Mouse (Mus musculus) hindbrain, embryonic 11.5 days (tissue): Measurements from ENCODE around the gene Ttc32. TPM values are rescaled to one million over a fixed set of nuclear protein-coding genes. Genes with fewer than 3 reads are reported as not detected.

ENCODE experiments used
- ATAC-seq: fragments of 200-750 bp; cut with Nextera tagmentation; 2 replicates; pipeline ENCODE4 v1.8.0; 2017; ENCODE audit warnings: mild to moderate bottlenecking, moderate TSS enrichment, moderate library complexity; ENCODE audit not compliant: low FRiP score
- DNase-seq: peaks from one replicate; pipeline ENCODE4 v3.0.0-alpha.2; 2015; ENCODE audit warnings: low spot score
- H3K27ac ChIP-seq: fragments of 300-500 bp; sonication (generic); 2 replicates; pipeline ENCODE4 v1.5.1; 2014; ENCODE audit warnings: mild to moderate bottlenecking, low read depth, low read length
- H3K27me3 ChIP-seq: fragments of 300-500 bp; sonication (generic); 2 replicates; pipeline ENCODE4 v1.6.1; 2014; ENCODE audit warnings: mild to moderate bottlenecking, low read length, moderate library complexity, mixed read lengths; ENCODE audit not compliant: control insufficient read depth, insufficient read depth
- H3K36me3 ChIP-seq: fragments of 300-500 bp; sonication (generic); 2 replicates; pipeline ENCODE4 v1.6.1; 2014; ENCODE audit warnings: mild to moderate bottlenecking, low read length, moderate library complexity, mixed read lengths; ENCODE audit not compliant: control insufficient read depth, insufficient read depth
- H3K4me1 ChIP-seq: fragments of 300-500 bp; sonication (generic); replicated peaks from 2 replicates; pipeline ENCODE4 v1.6.1; 2014; ENCODE audit warnings: low read length, mixed read lengths; ENCODE audit not compliant: control insufficient read depth, insufficient read depth
- H3K4me2 ChIP-seq: fragments of 300-500 bp; sonication (generic); replicated peaks from 2 replicates; pipeline ENCODE4 v1.6.1; 2014; ENCODE audit warnings: mild to moderate bottlenecking, low read depth, low read length
- H3K4me3 ChIP-seq: fragments of 300-500 bp; sonication (generic); 2 replicates; pipeline ENCODE4 v1.5.1; 2014; ENCODE audit warnings: low read depth, low read length
- H3K9ac ChIP-seq: fragments of 300-500 bp; sonication (generic); 2 replicates; pipeline ENCODE4 v1.6.1; 2014; ENCODE audit warnings: low read depth, low read length
- H3K9me3 ChIP-seq: fragments of 300-500 bp; sonication (generic); 2 replicates; pipeline ENCODE4 v1.6.1; 2016; ENCODE audit warnings: low read length; ENCODE audit not compliant: control insufficient read depth
- WGBS: fragments of 180-500 bp; shearing (Covaris S2); extraction: QIAGEN DNeasy Blood & Tissue Kit; methylation state at CpG from one replicate; pipeline ENCODE4 v1.1.7; 2014; 5-methylcytosine and 5-hydroxymethylcytosine counted together
- polyA plus RNA-seq: library from polyadenylated mRNA; unstranded; fragments of >200 nt; fragmentation: Nextera tagmentation; extraction: Ambion mirVana; gene quantifications from 2 replicates; pipeline ENCODE4 v1.2.1, GENCODE M21; 2014

The Ttc32 gene
- polyA plus RNA-seq, 1 experiment from 2014 or later: 23.4 TPM

DNA sequence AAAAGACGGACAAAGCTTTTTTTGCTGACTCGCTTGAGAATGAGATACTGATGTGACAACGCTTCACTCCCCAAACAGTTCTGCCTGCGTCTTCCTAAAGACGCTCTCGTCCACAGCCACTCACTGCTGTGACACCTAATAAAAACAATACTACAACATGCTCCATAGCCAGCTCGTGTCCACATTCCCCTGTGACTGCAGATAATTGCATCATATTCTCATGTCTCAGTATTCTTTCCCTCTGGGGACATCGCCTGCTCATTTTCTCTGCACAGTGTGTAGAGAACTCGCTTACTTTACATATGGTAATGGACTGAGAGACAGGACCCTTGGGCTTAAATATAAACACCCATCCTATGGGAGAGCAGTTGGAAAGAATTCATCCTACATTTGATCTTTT is 6.6 kb downstream of the Ttc32 start:
- Histone ChIP-seq H3K27me3 (no peaks in the 10 kb centered on the region), H3K9me3 (no peaks in the 10 kb centered on the region), H3K4me2 (no peak overlapping the region), H3K9ac (no peak overlapping the region), H3K36me3 (no peaks in the 10 kb centered on the region), H3K27ac (no peak overlapping the region), H3K4me3 (no peak overlapping the region), H3K4me1 (no peaks in the 10 kb centered on the region)
- DNase-seq (no peak), ATAC-seq (no peak)
- 85% methylated on average over 9 of the region's 9 CpGs for WGBS

DNA sequence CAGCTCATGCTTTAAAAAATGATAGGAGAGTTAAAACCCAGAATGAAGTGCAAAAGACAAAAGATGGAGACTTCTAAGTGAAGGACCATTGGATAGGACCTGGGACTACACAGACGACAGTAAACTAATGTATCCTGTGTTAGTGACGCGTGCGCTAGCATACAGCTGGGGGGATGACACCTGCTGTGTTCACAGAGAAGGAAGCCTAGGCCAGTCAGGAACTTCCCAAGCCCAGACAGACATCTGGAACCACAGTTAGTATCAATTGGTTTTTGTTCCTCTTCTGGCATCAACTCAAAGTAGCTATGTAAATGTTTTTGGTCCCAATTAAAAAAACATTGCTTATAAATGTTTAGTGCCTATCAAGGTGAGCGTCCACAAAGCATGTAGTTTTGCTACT is 10.4 kb downstream of the Ttc32 start:
- ATAC-seq: no peak
- WGBS: 81% methylated on average over 5 of the region's 5 CpGs
- Histone ChIP-seq H3K9ac (no peak overlapping the region), H3K4me1 (no peaks in the 10 kb centered on the region), H3K27me3 (no peaks in the 10 kb centered on the region), H3K9me3 (no peaks in the 10 kb centered on the region), H3K27ac (no peak overlapping the region), H3K4me2 (no peak overlapping the region), H3K36me3 (no peaks in the 10 kb centered on the region), H3K4me3 (no peak overlapping the region)
- DNase-seq: no peak

DNA sequence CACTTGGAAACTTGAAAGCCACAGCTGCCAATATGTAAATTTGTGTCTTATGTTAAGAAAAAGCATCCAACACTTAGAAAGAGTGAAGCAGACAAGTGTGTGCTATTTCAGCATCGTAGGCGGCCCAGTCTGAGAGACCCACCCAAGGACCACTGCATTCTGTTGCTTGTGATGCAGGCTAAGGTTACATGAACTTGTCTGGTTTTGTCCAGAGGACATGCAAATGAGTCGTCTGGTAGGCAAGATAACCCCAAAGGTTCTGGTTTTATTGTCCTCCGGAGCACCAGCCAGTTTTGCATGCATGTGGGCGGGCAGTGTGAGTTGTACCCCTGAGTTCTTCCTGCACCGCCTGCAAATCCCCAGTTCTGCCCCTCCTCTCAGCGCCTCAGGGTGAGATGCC is 10.9 kb downstream of the Ttc32 start:
- no peaks in the 10 kb centered on the region for H3K4me1 ChIP-seq
- no peak for ATAC-seq
- H3K4me2 ChIP-seq: no peak overlapping the region
- H3K9ac ChIP-seq: no peak overlapping the region
- H3K27ac ChIP-seq: no peak overlapping the region
- no peak overlapping the region for H3K4me3 ChIP-seq
- no peaks in the 10 kb centered on the region for H3K36me3 ChIP-seq
- no peak for DNase-seq
- no peaks in the 10 kb centered on the region for H3K9me3 ChIP-seq
- 72% methylated on average over 7 of the region's 7 CpGs for WGBS
- no peaks in the 10 kb centered on the region for H3K27me3 ChIP-seq

DNA sequence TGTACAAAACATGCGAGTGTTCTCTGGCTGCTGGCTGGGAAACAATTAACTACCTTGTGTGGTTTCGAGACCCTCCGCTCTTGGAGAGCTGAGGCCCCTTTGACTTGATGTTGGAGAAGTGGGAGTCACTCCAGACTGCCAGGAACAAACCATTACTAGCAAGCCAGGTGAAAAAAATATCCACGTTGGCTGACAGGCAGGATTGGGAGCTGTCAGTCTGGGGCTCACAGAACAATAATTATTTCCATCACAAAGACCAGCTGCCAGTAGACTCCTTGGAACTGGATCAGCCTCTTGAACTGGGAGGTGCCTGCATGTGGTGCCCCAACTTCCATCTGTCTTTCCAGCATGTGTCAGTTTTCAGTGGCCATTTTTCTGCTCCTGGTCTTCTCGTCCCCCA is 12.5 kb downstream of the Ttc32 start:
- ATAC-seq: no peak
- Histone ChIP-seq H3K4me1 (no peaks in the 10 kb centered on the region), H3K9me3 (no peaks in the 10 kb centered on the region), H3K9ac (no peak overlapping the region), H3K27me3 (no peaks in the 10 kb centered on the region), H3K27ac (no peak overlapping the region), H3K4me2 (no peak overlapping the region), H3K36me3 (no peaks in the 10 kb centered on the region), H3K4me3 (no peak overlapping the region)
- 80% methylated on average over 5 of the region's 5 CpGs for WGBS
- no peak for DNase-seq

DNA sequence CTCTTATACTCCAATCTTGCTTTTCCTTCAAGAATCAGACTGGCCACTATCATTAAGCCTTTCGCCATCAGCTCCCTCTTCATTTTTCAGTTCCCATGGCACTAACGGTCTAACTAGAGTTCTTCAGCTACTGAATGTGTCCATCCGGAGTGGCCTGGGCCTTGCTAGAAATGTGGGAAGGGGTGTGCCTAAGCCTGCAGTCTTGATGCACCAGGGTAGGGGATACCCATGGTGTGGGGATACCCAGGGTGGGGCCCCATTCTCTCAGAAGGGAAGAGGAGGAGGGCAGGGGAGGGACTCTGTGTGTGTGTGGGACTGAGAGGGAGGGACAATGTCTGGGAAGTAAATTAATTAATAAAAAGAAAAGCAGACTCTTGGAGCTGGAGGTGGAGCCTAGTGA is 13.0 kb downstream of the Ttc32 start:
- Histone ChIP-seq H3K9ac (no peak overlapping the region), H3K9me3 (no peaks in the 10 kb centered on the region), H3K36me3 (no peaks in the 10 kb centered on the region), H3K4me2 (no peak overlapping the region), H3K4me1 (no peaks in the 10 kb centered on the region), H3K4me3 (no peak overlapping the region), H3K27ac (no peak overlapping the region), H3K27me3 (no peaks in the 10 kb centered on the region)
- ATAC-seq (no peak; the same call in 1 of the 2 replicates), DNase-seq (no peak)
- 89% methylated on average over 3 of the region's 3 CpGs for WGBS

DNA sequence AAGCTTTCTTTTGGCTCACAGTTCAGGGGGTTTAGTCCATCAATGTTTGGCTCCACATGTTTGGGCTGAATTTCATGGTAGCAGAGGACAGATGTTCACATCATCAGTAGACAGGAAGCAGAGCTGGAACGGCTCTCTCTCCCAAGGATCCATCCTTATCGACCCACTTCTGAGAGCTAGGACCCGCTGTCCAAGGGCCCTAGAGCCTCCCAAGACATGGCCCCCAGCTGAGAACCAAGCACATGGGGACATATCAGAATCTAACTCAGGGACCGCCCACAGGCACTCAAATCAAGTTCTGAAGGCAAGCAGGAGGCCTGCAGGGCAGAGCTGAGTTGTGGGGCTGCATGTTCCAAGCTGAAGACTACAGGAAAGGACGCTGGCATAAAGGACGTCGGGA is 14.9 kb downstream of the Ttc32 start:
- no peak for DNase-seq
- Histone ChIP-seq H3K4me2 (no peak overlapping the region), H3K9ac (no peak overlapping the region)

DNA sequence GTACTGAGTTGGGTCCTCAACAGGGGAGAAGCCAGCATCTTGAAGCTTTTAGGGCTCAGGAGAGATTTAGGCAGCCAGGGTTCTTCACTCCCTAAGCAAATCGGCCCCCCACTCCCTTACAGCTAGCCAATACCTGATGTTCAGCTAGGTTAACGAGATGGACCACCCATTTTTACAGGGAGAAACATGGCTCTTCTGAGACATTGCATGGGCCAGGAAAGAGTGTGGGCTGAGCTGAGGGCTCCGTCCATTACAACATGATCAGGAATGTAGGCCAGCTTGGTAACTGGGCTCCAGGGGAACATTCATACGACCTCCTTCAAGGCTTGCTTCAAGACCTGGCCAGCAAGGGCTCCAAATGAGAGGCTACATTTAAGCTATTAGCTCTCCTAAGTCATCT is 16.9 kb downstream of the Ttc32 start:
- H3K4me3 ChIP-seq: no peak overlapping the region
- no peaks in the 10 kb centered on the region for H3K9me3 ChIP-seq
- ATAC-seq: no peak
- DNase-seq: no peak
- no peak overlapping the region for H3K27ac ChIP-seq
- no peak overlapping the region for H3K9ac ChIP-seq
- WGBS: 85% methylated on average over 4 of the region's 4 CpGs
- no peaks in the 10 kb centered on the region for H3K36me3 ChIP-seq
- H3K4me2 ChIP-seq: no peak overlapping the region
- H3K4me1 ChIP-seq: no peaks in the 10 kb centered on the region
- H3K27me3 ChIP-seq: no peaks in the 10 kb centered on the region

More for the DNA sequence above, 14.9 kb downstream of the Ttc32 start:
- WGBS: 93% methylated on average over 7 of the region's 7 CpGs
- ATAC-seq: no peak
- Histone ChIP-seq H3K4me3 (no peak overlapping the region), H3K27ac (no peak overlapping the region), H3K36me3 (no peaks in the 10 kb centered on the region), H3K9me3 (no peaks in the 10 kb centered on the region), H3K4me1 (no peaks in the 10 kb centered on the region), H3K27me3 (no peaks in the 10 kb centered on the region)

DNA sequence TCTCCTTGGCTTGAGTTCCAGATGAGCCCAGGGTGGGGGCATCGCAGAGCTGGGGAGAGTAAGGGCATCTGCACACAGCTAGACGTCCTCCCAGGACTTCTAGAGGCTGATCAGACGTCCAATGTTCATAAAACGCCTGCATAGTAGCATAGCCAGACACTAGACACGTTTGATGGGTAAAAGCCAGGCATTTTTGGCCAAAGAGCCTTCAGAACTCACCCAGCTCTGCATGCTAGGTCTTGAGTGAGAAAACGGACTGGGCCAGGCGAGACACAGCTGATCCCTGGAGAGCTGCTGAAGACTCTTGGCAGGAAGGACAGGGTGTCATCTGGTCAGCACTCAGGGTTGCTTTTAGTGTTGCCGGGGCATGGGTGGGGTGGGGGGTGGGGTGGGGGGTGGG is 18.3 kb downstream of the Ttc32 start:
- Histone ChIP-seq H3K4me3 (no peak overlapping the region), H3K27ac (no peak overlapping the region), H3K27me3 (no peaks in the 10 kb centered on the region), H3K9ac (no peak overlapping the region), H3K4me2 (no peak overlapping the region), H3K36me3 (no peaks in the 10 kb centered on the region), H3K4me1 (no peaks in the 10 kb centered on the region), H3K9me3 (no peaks in the 10 kb centered on the region)
- ATAC-seq (no peak), DNase-seq (no peak)
- 79% methylated on average over 8 of the region's 8 CpGs for WGBS

DNA sequence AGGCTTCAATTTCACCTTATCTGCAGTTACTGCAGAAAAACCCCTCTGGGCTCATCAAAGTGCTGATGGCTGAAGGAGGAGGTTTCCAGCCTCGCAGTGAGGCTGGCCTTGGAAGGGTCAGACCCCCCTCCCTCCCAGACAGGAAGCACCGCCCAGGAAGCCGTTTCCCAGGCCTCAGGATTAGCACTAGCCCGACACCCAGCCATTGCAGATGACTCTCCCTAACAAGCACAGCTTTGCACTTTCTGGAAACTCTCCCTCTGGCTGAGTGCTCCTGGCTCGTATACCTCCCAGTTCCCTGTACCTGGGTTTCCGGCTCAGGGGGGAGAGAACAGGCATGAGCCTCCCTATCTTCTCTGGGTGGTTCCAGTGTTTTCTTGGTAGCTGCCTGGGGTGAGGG is 21.0 kb downstream of the Ttc32 start:
- H3K9me3 ChIP-seq: no peaks in the 10 kb centered on the region
- 41% methylated on average over 6 of the region's 6 CpGs for WGBS
- H3K27ac ChIP-seq: no peak overlapping the region
- no peak overlapping the region for H3K4me3 ChIP-seq
- H3K4me2 ChIP-seq: no peak overlapping the region
- H3K27me3 ChIP-seq: no peaks in the 10 kb centered on the region
- ATAC-seq: no peak
- H3K4me1 ChIP-seq: no peaks in the 10 kb centered on the region
- DNase-seq: no peak
- H3K9ac ChIP-seq: no peak overlapping the region
- no peaks in the 10 kb centered on the region for H3K36me3 ChIP-seq
